Mouse (Mus musculus): ENCODE data around the gene Zfp61.

The Zfp61 gene

DNA sequence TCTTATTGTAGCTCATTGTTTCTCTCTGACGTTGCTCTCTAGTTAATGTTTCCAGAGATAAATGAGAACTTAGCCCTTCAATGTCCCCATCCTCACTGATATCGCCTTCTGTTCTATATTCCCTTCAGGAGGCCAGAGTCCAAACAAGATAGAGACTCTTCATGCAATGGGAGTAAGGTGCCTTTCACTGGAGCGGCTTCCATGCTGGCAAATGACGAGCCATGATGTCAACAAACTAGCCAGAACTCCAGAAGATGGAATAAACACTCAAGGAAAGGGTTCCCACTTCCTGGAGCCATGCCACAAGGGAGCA, 41.1 kb downstream of the Zfp61 start:
- DNase-seq (ENCODE audit: low spot score in 2 of 2), result no peak

GRCm38 (mm10) chr7:24259306-24259999, 41.6 kb downstream of the Zfp61 start:
- DNase-seq (ENCODE audit: low spot score in 2 of 2), result no peak

GRCm38 (mm10) chr7:24254633-24255474, 46.2 kb downstream of the Zfp61 start, which contains the start of gene Zfp108:
Gene Zfp108, plus strand, starts transcription at chr7:24254794.
- peak; percentile 86 to 93 for DNase-seq (ENCODE audit: low spot score in 2 of 2)

GRCm38 (mm10) chr7:24253779-24254615, 47.0 kb downstream of the Zfp61 start:
- no peak for DNase-seq (ENCODE audit: low spot score in 2 of 2)
